Mouse (Mus musculus) embryo, embryonic 9.5 days (tissue): ENCODE results near the gene Arl4d.
A peak's percentile ranks its signal among the peaks of the same experiment; 100 is the strongest.

Experiments
- DNase-seq: peaks from one replicate; pipeline ENCODE4 v3.0.0-alpha.2; 2017; ENCODE audit errors: extremely low spot score

The Arl4d gene

GRCm38 (mm10) chr11:101677655-101678054, 12.3 kb downstream of the Arl4d start:
- DNase-seq: no peak

- DNase-seq: no peak
Observed at GRCm38 (mm10) chr11:101678770-101679169, 13.4 kb downstream of the Arl4d start.

- no peak for DNase-seq
Observed at GRCm38 (mm10) chr11:101679907-101680306, 14.6 kb downstream of the Arl4d start.

GRCm38 (mm10) chr11:101680634-101681325, 15.4 kb downstream of the Arl4d start:
- no peak for DNase-seq

DNA sequence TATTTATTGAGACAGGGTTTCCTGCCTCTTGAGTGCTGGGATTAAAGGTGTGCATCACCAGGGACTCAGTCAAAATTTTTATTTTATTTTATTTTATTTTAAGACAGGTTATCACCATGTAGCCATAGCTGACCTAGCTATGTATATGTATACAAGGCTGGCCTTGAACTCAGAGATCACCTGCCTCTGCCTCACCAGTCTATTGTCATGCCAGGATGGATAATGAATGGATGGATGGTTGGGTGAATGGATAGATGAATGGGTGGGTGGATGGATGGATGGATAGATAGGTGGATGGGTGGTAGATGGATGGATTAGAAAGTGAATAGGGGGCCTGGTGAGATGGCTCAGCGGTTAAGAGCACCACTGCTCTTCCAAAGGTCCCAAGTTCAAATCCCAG, 16.6 kb downstream of the Arl4d start:
- no peak for DNase-seq

DNA sequence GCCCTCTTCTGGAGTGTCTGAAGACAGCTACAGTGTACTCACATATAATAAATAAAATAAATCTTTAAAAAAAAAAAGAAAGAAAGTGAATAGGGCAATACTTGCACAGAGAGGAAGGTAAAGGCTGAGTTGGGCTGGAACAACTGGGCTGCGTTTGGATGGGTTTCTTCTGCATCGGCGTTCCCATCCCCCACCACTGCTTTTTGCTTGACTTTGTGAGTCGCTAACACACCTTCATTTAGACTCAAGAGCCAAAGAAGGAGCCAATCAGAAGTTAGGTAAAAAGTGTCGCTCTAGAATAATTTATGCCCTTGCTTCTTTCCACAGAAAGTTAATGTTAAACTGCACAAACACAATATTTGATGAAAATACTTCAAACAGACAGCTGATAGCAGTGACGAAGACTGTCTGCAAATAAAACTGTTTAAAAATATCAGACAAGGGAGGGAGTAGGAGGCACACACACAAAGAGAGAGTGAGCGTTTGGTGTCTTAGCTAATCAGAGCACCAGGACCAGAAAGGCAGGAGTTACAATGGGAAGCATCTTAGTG, 17.1 kb downstream of the Arl4d start:
- no peak for DNase-seq

DNA sequence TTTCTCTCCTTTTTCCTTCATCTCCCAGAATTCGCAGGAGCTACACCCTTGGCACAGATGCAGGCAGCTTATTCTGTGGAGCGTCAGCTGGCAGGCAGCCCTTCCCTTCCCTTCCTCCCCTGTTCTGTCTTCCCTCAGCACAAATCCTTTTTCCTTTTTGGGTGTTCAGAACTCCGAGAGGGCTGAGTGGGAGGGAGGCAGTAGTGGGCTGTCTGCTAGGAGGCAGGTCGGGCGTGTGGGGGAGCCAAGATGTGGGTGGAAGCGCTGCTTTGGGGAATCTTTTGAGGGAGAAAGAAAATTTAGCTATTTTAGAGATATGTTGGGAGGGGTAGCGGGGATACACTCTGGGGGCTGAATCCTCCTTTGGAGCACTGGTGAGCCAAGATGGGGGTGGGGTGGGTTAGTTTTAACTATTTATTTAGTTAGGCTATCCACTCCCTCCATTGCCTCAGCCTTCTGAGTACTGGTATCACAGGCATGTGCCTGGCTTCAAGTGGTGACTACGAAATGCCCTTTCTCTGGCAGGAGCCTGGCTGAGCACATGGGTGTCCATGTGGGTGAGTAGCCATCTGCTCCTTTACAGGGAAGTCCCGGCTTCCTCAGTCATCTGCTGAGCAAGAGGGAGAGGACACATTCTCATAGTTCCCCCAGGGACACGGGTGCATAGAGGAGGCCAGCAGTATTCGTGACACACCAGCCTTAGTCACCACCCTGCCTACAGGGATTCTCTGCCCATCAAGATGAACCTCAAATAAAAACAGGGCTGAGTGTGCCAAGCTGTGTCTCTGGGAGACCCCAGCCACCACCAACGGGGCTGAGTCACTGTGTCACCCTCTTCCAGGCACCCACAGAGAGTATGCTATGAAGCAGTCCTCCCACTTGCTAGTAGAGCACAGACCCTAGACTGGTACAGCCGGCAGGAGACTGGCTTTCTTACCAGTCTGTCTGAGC, 22.3 kb downstream of the Arl4d start:
- DNase-seq: no peak

GRCm38 (mm10) chr11:101689701-101690113, 24.4 kb downstream of the Arl4d start:
- no peak for DNase-seq

DNA sequence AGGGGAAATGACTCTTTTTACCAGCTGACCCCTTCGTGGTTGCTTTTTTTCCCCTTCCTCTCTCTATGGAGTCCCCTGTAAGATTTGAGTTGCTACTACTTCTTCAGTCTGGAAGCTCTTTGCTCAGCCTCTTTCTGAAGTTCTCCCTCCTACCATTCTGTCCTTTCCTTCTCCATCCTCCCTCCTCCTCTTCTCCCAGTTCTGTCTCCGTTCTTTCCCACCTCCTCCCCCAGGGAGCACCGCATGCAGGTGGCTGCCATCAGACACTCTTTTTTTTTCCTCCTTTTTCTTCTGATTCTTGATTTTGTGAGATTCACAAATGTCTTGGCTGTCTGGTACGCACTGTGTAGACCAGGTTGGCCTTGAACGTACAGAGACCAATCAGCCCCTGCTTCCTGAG, 25.0 kb downstream of the Arl4d start:
- no peak for DNase-seq

DNA sequence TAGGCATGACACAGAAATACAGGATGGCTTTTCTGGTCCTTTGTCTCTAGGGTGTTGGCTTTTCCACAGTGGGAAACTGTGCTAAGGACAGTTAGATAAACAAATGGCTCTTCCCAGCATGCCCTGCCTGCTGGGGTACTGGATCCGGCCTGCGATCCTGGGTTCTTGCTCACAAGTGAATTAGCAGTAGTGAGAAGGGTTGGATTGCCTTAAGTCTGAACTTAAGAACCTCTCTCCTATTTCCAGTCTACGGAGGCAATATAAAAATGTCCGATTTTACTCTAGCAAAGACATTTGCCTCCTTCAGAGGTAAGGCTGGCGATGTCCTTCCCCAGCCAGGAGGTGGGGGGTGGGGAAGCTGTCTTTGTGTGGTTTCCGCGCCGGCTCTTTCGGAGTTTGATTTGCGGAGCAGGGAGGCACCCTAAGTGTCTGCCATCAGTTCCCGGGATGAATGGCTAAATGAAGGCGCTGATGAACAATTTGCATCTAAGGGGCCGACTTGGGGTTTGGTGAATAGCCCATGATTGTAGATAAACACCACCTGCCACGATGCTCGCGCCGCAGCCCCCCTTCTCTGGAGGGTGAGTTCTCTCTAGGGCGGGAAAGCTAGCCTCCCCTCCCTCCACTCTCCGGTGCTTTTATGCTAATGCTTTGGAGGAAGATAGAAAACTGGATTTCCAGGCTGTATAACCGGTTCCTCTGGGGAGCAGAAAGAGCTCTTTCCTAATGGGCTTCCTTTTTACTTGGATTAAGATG, 30.7 kb downstream of the Arl4d start:
- DNase-seq: peak; percentile 71

DNA sequence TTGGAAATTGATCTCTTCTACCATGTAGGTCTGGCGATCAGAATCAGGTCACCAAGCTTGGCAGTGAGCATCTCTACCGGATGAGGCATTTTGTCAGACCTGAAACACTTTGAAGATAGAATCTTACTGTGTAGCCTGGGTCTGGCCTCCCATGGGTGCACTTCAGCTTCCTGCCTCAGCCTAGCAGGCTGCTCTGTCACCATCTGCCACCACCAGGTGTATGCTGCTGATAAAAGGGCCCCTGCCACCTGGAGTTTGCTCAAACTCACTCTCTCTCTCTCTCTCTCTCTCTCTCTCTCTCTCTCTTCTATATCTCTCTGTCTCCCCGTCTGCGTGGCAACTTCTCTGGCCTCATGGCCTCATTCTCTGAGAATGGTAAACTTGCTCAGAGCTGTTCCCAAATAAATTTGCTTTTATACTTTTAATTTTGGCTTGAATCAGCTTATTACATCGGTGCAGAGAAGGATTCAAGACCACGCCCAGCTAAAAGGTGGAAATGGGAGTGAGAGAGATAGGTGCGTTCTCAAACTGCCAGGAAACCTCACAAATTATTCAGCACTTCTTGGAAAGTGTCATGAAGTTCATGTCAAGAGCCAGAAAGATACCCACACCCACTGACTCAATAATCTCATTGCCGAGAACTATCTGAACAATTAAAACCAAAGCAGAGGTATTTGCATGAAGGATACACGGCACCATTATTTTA, 32.0 kb downstream of the Arl4d start:
- DNase-seq: no peak

GRCm38 (mm10) chr11:101698114-101698513, 32.8 kb downstream of the Arl4d start:
- no peak for DNase-seq

GRCm38 (mm10) chr11:101699556-101699955, 34.2 kb downstream of the Arl4d start:
- DNase-seq: no peak

GRCm38 (mm10) chr11:101699991-101700390, 34.6 kb downstream of the Arl4d start:
- DNase-seq: no peak

GRCm38 (mm10) chr11:101700446-101700845, 35.1 kb downstream of the Arl4d start:
- DNase-seq: peak; percentile 38

- no peak for DNase-seq
Observed at GRCm38 (mm10) chr11:101704081-101704480, 38.7 kb downstream of the Arl4d start.

DNA sequence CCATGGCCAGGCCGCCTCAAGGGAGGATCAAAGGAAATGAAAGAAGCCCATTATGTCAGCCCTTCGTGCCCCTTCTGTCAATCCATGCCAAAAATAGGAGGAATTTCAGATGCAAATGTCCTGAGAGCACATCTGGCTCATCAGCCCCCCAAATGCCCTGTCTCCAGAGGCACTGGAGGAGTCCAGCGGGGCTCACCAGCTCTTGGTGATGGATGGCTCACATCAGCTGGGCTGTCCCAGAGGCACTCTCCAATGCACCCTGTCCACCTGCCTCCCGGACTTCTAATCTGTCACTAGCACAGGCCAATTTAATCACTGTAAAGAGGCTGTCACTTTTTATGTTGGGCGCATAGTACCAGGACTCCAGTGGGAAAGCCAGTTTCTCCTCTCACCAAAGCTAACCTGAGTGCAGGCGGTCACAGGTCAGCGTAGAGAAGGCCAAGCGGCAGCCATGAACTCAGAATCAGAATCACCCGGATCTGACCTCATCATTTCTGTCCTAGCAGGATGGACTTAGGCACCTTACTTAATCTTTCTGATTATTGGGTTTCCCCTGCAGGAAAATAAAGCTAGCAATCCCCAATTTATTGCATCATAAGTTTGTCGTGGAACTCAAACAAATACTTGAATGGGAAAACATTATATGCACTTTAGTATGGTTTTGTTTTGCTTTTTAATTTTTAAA, 41.6 kb downstream of the Arl4d start:
- no peak for DNase-seq

DNA sequence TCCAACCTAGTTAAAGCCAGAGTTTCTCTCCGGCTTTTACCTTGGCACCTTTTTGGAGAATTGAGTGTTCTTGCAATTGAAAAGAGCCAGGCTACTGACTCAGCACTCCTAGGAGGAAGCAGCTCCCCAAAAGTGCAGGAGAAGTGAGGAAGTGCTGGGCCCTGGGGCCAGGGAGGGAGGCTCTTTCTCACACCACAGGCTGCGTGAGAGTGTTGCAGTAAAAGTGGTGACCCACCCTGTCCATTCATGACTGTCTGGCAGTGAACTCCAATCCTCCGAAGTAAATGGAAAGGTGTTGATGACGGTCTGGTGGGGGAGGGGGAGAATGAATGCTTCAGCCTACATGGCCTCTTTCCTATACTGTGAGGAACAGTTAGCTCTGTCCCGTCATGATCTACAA, 43.1 kb downstream of the Arl4d start:
- DNase-seq: no peak

- DNase-seq: no peak
Observed at GRCm38 (mm10) chr11:101712811-101713210, 47.5 kb downstream of the Arl4d start.

- no peak for DNase-seq
Observed at GRCm38 (mm10) chr11:101714012-101714411, 48.7 kb downstream of the Arl4d start.
